Mouse (Mus musculus) spleen, adult 18-20 months (tissue): Measurements from ENCODE around the gene Pak4.
A peak's percentile ranks its signal among the peaks of the same experiment; 100 is the strongest.

Experiments
- DNase-seq, 2 experiments: peaks; one replicate each; pipeline ENCODE4 v3.0.0; 2022; ENCODE audit warnings: mixed read lengths in 2 of 2

Pak4 gene

GRCm38 (mm10) chr7:28587644-28588043 lies 10.3 kb downstream of the Pak4 start:
- DNase-seq, result no peak

- no peak for DNase-seq
Measured at GRCm38 (mm10) chr7:28586663-28587411, 11.1 kb downstream of the Pak4 start.

GRCm38 (mm10) chr7:28585001-28585400 lies 13.0 kb downstream of the Pak4 start:
- no peak for DNase-seq

- DNase-seq, result no peak
Measured at GRCm38 (mm10) chr7:28584468-28584867, 13.5 kb downstream of the Pak4 start.

DNA sequence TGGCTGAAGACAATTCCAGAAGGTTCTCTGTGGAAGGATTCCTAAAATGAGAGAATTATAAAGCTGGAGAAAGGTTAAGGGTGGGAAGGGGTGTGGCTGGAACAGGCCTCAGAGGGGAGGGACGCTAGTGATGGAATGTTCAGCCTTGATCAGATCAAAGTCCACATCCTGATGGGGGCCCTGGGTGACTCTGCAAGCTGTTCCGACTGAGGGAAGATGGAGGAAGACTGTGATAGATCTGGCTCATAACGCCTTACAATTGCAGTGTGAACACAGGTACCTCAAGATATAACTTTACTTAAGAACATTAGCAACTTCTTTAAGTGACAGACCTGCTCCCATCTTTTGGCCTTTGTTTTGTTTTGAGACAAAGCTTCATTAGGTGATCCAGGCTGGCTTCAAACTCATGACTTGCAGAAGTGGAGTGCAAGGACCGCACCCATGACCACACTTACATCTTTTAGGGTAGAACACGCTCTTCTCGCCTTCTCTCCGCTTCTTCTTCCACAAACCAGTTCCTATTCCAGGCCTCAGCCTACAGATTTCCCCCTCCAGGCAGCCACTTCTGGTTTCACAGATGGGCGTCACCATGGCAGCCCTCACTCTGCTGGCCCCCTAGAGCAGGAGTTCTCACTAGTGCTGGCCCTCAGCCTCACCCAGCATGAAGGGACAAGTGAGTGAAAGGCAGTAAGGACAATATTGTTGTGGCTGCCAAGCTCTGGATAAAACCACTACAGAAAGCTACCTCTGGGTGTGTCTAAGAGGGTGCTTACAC lies 14.2 kb downstream of the Pak4 start:
- DNase-seq, result no peak

- no peak for DNase-seq
Measured at GRCm38 (mm10) chr7:28582841-28583240, 15.1 kb downstream of the Pak4 start.

DNA sequence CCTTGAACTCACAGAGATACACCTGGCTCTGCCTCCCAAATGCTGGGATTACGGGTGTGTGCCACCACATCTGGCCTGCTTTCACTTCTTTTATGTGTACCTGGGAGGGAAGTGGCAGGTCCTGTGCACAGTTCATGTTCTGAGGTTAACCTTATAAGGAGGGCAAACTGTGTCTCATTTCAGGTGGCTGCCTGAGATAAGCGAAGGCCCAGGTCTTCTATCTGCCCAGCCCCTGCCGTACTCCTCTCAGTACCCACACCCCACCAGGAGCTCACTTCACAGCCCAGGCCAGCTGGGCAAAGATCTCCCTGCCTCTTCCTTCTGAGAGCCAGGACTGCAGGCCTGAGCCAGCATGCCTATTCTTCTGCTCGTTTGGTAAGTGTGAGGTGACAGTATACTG lies 16.3 kb downstream of the Pak4 start:
- DNase-seq, result no peak

- no peak for DNase-seq
Measured at GRCm38 (mm10) chr7:28579826-28580225, 18.2 kb downstream of the Pak4 start.

- DNase-seq, result no peak
Measured at GRCm38 (mm10) chr7:28578543-28579053, 19.4 kb downstream of the Pak4 start.

DNA sequence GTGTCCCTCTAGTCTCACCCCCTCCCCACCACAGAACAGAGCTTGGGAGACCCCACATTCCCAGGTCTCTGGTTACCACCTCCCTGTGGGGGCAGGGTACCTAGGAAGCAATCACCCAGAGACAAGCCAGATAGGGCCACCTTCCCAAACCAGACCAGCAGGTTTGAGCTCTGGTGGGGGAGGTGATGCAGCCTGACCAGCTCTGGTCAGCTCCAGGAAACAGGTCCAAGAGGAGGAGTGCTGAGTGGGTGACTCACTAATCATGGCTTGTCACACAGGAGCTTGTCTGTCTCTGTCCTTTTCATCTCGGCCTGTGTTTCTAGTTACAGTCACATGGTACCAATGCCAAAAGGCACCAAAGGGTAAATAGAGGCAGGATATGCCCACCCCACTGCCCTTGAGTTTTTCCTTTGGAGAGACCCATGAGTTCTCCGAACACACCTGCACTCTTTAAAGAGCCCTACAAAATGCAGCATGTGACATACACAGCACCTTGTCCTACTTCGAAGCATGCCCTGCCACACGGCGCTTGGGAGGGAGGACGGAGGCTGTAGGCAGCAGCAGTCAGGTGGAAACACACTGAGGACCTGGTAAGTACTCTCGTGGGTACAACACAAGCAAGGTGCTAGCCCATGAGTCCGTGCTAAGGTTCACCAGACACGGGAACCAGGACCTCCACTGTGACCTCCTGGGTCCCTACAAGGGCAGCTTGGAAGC lies 20.0 kb downstream of the Pak4 start:
- DNase-seq, result no peak

GRCm38 (mm10) chr7:28576271-28576914 lies 21.6 kb downstream of the Pak4 start:
- no peak for DNase-seq

DNA sequence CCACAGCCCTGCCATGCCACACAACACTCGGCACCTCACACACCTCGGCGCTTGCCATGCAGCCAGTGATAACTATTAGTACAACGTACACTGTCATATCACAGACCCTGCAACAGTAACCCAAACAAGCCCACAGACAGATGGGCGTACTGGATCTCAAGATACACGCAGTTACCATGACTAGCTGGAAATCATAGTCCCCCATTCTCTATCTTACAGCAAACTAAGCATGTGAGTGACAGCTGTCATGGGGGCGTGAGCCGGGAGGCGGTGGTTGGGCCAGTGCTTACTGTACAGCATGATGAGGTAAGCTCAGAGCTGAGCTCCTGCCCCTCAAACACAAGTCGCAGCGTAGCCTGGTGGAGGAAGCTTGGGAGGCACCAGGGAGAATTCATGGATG lies 22.4 kb downstream of the Pak4 start:
- DNase-seq, result no peak

DNA sequence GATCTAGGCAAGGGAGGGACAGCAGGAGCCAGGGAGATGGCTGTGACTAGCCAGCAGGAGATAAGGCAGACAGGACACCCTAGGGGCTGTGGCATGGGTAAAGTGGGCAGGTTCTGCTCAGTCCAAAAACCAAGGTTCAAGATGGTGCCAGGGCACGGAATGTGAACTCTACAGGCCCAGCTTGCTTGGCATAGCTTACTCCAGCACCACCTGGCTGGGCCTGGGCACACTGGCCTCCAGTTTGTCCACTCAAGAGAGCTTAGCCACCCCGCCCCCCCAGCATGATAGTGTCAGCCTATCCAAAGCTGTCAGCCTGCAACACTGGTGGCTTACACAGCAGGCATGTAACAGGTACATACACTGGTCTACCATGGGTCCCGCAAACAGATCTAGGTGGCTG lies 24.7 kb downstream of the Pak4 start:
- no peak for DNase-seq

DNA sequence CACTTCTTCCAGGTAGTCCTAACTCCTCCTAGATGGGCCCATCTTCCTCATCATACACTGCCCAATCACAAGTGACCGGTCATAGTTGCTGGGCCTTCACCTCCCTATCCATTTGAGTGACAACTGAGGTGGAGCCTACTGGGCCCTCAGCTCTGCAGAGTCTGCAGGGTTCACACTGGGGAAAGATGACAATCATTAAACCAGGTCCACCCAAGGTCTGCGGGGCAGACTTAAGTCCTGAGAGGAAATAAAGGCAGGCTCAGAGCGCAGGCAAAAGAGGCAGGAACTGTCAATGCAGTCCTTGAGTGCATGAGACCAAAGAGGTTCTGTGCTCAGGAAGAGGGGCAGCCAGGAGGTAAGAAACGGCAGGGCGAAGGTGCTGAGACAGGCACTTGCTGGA lies 25.3 kb downstream of the Pak4 start:
- no peak for DNase-seq

DNA sequence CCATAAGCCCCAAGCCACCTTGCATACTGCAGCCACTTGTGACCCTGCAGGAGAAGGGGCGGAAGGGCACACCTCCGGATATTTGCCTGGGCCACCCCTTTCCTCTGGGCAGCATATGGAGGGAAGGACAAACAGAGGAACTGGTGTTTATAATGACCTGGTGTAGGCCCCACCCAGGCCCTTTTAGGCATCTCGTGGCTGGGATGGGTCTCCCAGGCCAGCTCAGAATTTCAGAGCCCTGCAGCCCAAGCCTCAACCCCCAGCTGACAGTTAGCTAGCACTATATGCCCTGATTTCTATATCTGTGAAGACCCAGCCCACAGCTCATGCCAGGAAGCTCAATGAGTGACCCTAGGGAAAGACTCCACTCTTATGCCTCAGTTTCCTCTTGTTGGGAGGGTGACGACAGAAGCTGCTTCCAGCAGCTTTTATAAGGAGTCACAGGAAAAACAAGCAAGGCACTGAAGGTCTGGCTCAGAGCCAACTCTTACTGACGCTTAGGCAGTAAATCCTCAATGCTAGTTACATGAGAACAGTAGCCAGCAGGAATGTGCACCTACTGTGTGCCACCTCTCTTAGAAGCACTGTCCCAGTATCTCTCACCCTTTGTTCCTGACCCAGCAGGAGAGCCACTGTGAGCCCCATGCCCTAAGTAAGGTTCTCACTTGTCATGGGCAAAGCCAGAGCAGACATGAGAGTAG lies 26.9 kb downstream of the Pak4 start:
- DNase-seq, result no peak

DNA sequence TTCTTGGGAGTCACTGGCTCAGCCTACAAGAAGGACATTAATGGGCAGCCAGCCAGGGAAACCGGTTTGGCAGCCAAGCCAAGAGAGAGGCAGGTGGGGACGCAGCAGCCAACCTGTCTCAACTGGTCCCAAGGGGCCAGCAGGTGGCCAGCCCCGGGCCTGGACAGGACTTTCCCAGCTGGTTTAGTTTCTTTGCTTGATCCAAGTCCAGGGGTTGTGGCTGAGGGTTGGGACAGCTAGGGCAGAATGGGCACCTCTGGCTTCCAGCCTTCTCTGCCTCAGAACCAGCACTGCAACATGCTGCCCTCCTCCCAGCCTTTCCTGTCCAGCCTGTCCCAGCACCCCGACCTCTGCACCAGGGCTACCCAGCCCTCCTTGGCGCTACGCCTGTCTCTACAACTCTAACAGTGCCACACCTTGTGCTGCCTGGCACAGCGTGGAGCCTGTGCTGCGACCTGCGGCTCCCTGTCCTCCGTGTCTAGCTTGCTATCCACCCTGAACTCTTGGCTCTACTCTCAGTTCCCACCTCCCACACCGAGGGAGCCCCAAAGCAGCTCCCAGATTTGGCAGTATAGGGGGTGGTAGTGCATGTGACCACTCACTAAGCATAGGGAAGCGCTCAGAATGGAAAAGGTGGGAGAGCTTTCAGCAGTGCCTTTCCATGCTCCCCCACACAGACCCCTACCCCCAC lies 27.5 kb downstream of the Pak4 start:
- DNase-seq, result no peak

DNA sequence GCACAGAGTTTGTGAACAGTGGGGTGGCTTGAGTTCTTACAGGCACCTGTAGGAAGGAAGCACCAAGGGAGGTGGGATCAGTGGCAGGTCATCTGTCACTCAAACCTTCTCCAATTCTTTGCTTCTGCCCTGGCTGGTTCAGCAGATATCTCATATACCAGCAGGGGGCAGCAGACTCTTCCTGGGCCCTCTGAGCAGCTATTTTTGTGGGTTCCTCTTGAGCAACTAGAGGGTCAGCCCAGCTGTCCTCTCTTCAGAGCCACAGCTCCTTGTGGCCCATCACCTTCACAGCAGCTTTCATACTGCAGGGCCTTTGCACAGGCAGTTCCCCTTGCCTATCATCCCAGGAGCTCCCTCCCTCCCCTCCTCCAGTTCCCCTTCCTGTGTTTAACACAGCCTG lies 29.7 kb downstream of the Pak4 start:
- DNase-seq, result peak in 1 of 2 experiments; percentile 61

- no peak for DNase-seq
Measured at GRCm38 (mm10) chr7:28567539-28567938, 30.4 kb downstream of the Pak4 start.

DNA sequence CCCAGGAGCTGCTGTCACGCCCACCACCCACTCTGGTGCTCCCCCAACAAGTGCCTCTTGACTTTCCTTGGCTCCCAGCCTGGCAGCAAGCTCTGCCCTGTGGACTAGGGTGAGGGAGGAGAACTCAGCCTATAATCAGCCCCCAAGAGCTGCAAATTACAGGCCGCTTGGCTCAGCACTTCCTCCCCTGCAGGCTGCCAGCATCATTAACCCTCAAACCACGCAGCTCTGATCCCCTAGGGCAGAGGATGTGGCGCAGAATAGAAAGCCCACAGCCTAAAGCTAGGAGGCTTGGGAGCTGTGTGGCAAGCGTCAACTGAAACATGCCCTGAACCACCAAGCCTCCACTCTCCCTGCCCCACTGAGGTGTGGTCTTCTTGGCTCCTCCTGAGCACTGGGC lies 32.6 kb downstream of the Pak4 start:
- DNase-seq, result no peak

DNA sequence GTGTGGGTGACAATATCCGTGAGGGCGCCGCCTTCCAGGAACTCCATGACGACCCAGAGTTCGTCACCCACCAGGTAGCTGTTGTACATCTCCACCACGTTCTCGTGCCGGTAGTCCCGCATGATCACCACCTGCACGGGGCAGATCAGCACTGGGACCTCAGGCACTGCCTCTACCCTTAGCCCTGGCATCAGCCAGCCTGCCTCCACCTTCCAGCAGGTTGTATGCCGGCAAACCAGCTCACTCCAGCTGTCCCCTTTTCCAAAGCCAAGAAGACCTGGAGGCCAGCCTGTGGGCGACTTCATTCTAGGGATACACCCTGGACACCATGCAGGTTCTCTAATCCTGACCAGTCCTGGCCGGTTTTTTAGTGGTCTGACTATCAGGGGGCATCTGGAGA lies 35.0 kb downstream of the Pak4 start:
- no peak for DNase-seq

GRCm38 (mm10) chr7:28562371-28562770 lies 35.6 kb downstream of the Pak4 start:
- DNase-seq, result no peak

DNA sequence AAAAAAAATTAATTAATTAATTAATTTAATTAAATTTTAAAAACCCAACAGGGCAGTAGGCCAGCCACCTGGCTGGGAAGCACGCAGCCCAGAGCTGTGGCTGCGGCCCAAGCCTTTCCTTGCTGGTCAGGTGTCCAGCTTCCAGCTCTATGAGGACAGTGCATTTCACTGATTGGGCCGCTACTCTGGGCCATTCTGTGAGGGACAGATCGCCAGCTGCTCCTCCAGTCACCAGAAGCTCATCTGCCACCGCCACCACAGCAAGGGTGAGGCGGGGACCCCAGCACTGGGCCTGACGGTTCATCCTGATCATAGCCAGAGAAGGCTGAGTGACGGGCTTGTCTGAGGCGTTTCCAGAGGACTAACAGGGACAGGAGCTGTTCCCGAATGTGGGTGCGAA lies 36.0 kb downstream of the Pak4 start:
- no peak for DNase-seq
